Mouse (Mus musculus) hindbrain, postnatal 0 days (tissue): ENCODE measurements around the gene Gpx7. TPM values are rescaled to one million over a fixed set of nuclear protein-coding genes. Genes with fewer than 3 reads are reported as not detected.

Source experiments
- ATAC-seq: fragments of 200-750 bp; cut with Nextera tagmentation; 2 replicates; pipeline ENCODE4 v1.8.0; 2017; ENCODE audit warnings: mild to moderate bottlenecking, moderate TSS enrichment, moderate library complexity
- DNase-seq: peaks from one replicate; pipeline ENCODE4 v3.0.0-alpha.2; 2015; ENCODE audit warnings: low spot score
- H3K27ac ChIP-seq: fragments of 300-500 bp; sonication (generic); 2 replicates; pipeline ENCODE4 v1.5.1; 2014; ENCODE audit warnings: mild to moderate bottlenecking
- H3K27me3 ChIP-seq: fragments of 300-500 bp; sonication (generic); 2 replicates; pipeline ENCODE4 v1.6.1; 2014; ENCODE audit warnings: low read length, mixed read lengths; ENCODE audit not compliant: insufficient read depth
- H3K36me3 ChIP-seq: fragments of 300-500 bp; sonication (generic); 2 replicates; pipeline ENCODE4 v1.6.1; 2014; ENCODE audit warnings: low read length, mixed read lengths; ENCODE audit not compliant: insufficient read depth
- H3K4me1 ChIP-seq: fragments of 300-500 bp; sonication (generic); 2 replicates; pipeline ENCODE4 v1.6.1; 2014; ENCODE audit warnings: antibody characterized with exemption, low read length, mixed read lengths; ENCODE audit not compliant: insufficient read depth
- H3K4me2 ChIP-seq: fragments of 300-500 bp; sonication (generic); 2 replicates; pipeline ENCODE4 v1.6.1; 2014; ENCODE audit warnings: low read depth, mild to moderate bottlenecking, low read length, moderate library complexity, mixed read lengths
- H3K4me3 ChIP-seq: fragments of 300-500 bp; sonication (generic); 2 replicates; pipeline ENCODE4 v1.5.1; 2014; ENCODE audit warnings: low read length
- H3K9ac ChIP-seq: fragments of 300-500 bp; sonication (generic); replicated peaks from 2 replicates; pipeline ENCODE4 v1.6.1; 2014; ENCODE audit warnings: mild to moderate bottlenecking, low read length, moderate library complexity, mixed read lengths
- H3K9me3 ChIP-seq: fragments of 300-500 bp; sonication (generic); 2 replicates; pipeline ENCODE4 v1.6.1; 2016; ENCODE audit warnings: low read length, mixed read lengths
- CTCF ChIP-seq: IDR thresholded peaks from 2 replicates; pipeline ENCODE4 v1.5.1; 2016; ENCODE audit warnings: antibody characterized with exemption, control low read depth, low read depth
- WGBS: fragments of 180-500 bp; shearing (Covaris S2); extraction: QIAGEN DNeasy Blood & Tissue Kit; methylation state at CpG from one replicate; pipeline ENCODE4 v1.1.7; 2014; 5-methylcytosine and 5-hydroxymethylcytosine counted together
- polyA plus RNA-seq: library from polyadenylated mRNA; unstranded; fragments of >200 nt; fragmentation: Nextera tagmentation; extraction: Ambion mirVana; gene quantifications from 2 replicates; pipeline ENCODE4 v1.2.1, GENCODE M21; 2015
- total RNA-seq: library from RNA; depleted of rRNA; stranded (reverse); fragments of >200 nt; gene quantifications from 2 replicates; pipeline ENCODE4 v1.2.3, GENCODE M21; 2014

Gene Gpx7
- total and polyA plus RNA-seq, 2 experiments from 2014 or later, result 36.5 to 38.6 TPM

GRCm38 (mm10) chr4:108424587-108424986 is 17.8 kb upstream of the Gpx7 start:
- TF ChIP-seq CTCF, result no peak
- DNase-seq (no peak), ATAC-seq (no peak)
- no peak overlapping the region for H3K27ac ChIP-seq
- H3K9ac ChIP-seq, result no peak overlapping the region
- H3K4me2 ChIP-seq, result no peak overlapping the region
- no peaks in the 10 kb centered on the region for H3K4me1 ChIP-seq
- WGBS, result 85% methylated on average over 2 of the region's 2 CpGs
- H3K4me3 ChIP-seq, result no peak overlapping the region
- no peaks in the 10 kb centered on the region for H3K27me3 ChIP-seq
- H3K9me3 ChIP-seq, result no peaks in the 10 kb centered on the region
- H3K36me3 ChIP-seq, result no peaks in the 10 kb centered on the region

- TF ChIP-seq CTCF, result no peak
- no peak for ATAC-seq
- Histone ChIP-seq H3K4me2 (no peak overlapping the region), H3K4me3 (no peak overlapping the region), H3K27me3 (no peaks in the 10 kb centered on the region), H3K9ac (no peak overlapping the region), H3K36me3 (no peaks in the 10 kb centered on the region), H3K27ac (no peak overlapping the region), H3K9me3 (no peaks in the 10 kb centered on the region), H3K4me1 (0 out of 2 replicates have a peak, but pooled peaks cover 3% of the 10 kb centered on the region)
- DNase-seq, result no peak
- WGBS, result 42% methylated on average over 8 of the region's 8 CpGs
Measured at GRCm38 (mm10) chr4:108407621-108408020, 860 bp upstream of the Gpx7 start.

DNA sequence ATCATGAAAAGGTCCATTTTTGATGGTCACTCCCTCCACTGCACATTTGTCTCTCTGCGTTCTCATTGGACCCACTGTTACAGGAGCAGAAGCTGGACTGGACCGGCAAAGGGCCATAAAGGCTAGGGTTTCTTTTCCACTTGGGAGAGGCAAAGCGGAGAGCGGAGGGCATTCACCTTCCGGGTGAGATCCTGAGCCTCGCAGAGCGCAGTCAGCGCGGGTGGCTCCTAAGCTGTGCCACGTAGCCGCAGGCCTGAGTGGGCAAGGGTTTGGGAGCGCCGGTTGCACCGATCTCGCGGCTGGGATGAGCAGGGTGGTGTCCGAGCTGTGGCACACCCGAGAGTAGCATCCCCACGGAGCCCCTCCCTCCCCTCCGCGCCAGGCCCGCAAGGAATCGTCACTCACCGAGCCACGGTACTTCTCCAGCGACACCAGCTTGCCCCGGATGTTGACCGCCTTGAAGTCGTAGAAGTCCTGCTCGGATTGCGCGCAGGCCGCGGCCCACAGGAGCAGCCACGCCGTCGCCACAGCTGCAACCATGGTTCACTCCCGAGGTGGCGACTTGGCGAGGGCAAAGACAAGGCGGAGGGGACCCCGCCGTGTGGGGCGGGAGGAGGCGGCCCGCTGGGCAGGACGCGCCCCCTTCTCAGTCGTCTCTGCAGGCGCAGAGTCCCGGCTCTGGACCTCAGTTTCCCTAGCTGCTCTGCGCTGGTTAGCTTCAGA is 462 bp downstream of the Gpx7 start:
- H3K4me1 ChIP-seq, result 0 out of 2 replicates have a peak, but pooled peaks cover 3% of the 10 kb centered on the region
- peak overlapping the region; percentile 40 for H3K4me3 ChIP-seq
- peak overlapping the region; percentile 66 for H3K27ac ChIP-seq
- H3K36me3 ChIP-seq, result no peaks in the 10 kb centered on the region
- peak; percentile 86 for ATAC-seq
- H3K9me3 ChIP-seq, result no peaks in the 10 kb centered on the region
- H3K4me2 ChIP-seq, result peak overlapping the region; percentile 73
- no peak for TF ChIP-seq CTCF
- H3K9ac ChIP-seq, result peak overlapping the region; percentile 66
- 2% methylated on average over 52 of the region's 52 CpGs for WGBS
- no peaks in the 10 kb centered on the region for H3K27me3 ChIP-seq
- peak; percentile 69 for DNase-seq

GRCm38 (mm10) chr4:108405766-108406137 is 1.0 kb downstream of the Gpx7 start:
- Histone ChIP-seq H3K27ac (peak overlapping the region; percentile 66; the same call in 1 of the 2 replicates), H3K4me3 (peak overlapping the region; percentile 40), H3K27me3 (no peaks in the 10 kb centered on the region), H3K4me1 (0 out of 2 replicates have a peak, but pooled peaks cover 3% of the 10 kb centered on the region), H3K36me3 (no peaks in the 10 kb centered on the region; the same call in 1 of the 2 replicates), H3K4me2 (peak overlapping the region; percentile 73), H3K9me3 (no peaks in the 10 kb centered on the region), H3K9ac (peak overlapping the region; percentile 66; the same call in 1 of the 2 replicates)
- no peak for TF ChIP-seq CTCF
- DNase-seq (peak; percentile 32), ATAC-seq (peak; percentile 81)
- WGBS, result 68% methylated on average over 3 of the region's 3 CpGs

GRCm38 (mm10) chr4:108403861-108404635 is 2.7 kb downstream of the Gpx7 start:
- WGBS, result 84% methylated on average over 8 of the region's 8 CpGs

DNA sequence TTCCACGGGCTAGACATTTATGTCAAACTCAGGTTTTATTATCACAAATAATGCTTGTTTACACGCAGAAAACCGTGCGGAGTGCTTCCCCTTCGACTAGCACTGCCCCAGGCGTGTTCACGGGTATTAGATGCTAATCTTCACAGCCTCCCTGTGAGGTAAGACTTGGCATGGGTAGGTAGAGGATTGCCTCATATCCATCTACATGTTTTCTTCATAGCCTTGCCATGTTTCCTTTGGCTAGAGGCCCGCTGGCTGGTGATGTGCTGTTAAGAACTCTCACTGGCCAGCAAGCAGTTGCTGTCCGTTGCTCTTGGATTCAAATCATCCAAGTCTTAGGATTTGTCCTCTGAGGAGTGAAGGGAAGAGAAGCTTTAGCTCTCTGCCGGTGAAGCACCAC is 6.4 kb downstream of the Gpx7 start:
- Histone ChIP-seq H3K4me2 (no peak overlapping the region), H3K36me3 (peaks cover 6% of the 10 kb centered on the region; the same call in 1 of the 2 replicates), H3K27me3 (no peaks in the 10 kb centered on the region), H3K9ac (no peak overlapping the region), H3K4me1 (no peaks in the 10 kb centered on the region), H3K27ac (no peak overlapping the region), H3K9me3 (no peaks in the 10 kb centered on the region), H3K4me3 (no peak overlapping the region)
- WGBS, result 87% methylated on average over 10 of the region's 10 CpGs
- no peak for DNase-seq
- no peak for ATAC-seq
- TF ChIP-seq CTCF, result no peak

More at GRCm38 (mm10) chr4:108403861-108404635, 2.7 kb downstream of the Gpx7 start:
- Histone ChIP-seq H3K4me2 (no peak overlapping the region), H3K4me1 (0 out of 2 replicates have a peak, but pooled peaks cover 3% of the 10 kb centered on the region), H3K27ac (no peak overlapping the region), H3K36me3 (peaks cover 6% of the 10 kb centered on the region; the same call in 1 of the 2 replicates), H3K9ac (no peak overlapping the region), H3K4me3 (no peak overlapping the region), H3K27me3 (no peaks in the 10 kb centered on the region), H3K9me3 (no peaks in the 10 kb centered on the region)
- TF ChIP-seq CTCF, result no peak
- ATAC-seq (no peak), DNase-seq (no peak)
